Mouse (Mus musculus) midbrain, postnatal 0 days (tissue): Measurements from ENCODE around the gene 4931414P19Rik. TPM values are rescaled to one million over a fixed set of nuclear protein-coding genes. Genes with fewer than 3 reads are reported as not detected.
A peak's percentile ranks its signal among the peaks of the same experiment; 100 is the strongest.

Experiments
- ATAC-seq: fragments of 200-750 bp; cut with Nextera tagmentation; 2 replicates; pipeline ENCODE4 v1.8.0; 2017; ENCODE audit warnings: moderate number of reproducible peaks, mild to moderate bottlenecking, moderate TSS enrichment, moderate library complexity; ENCODE audit not compliant: low FRiP score
- DNase-seq: peaks from one replicate; pipeline ENCODE4 v3.0.0-alpha.2; 2015; ENCODE audit warnings: low spot score
- H3K27ac ChIP-seq: fragments of 300-500 bp; sonication (generic); 2 replicates; pipeline ENCODE4 v1.5.1; 2014; ENCODE audit warnings: low read depth, mild to moderate bottlenecking, low read length, mixed read lengths
- H3K27me3 ChIP-seq: fragments of 300-500 bp; sonication (generic); 2 replicates; pipeline ENCODE4 v1.6.1; 2014; ENCODE audit warnings: low read length, control low read depth, mixed read lengths; ENCODE audit not compliant: insufficient read depth
- H3K36me3 ChIP-seq: fragments of 300-500 bp; sonication (generic); 2 replicates; pipeline ENCODE4 v1.6.1; 2014; ENCODE audit warnings: low read length, control low read depth, mixed read lengths; ENCODE audit not compliant: insufficient read depth
- H3K4me1 ChIP-seq: fragments of 300-500 bp; sonication (generic); 2 replicates; pipeline ENCODE4 v1.6.1; 2014; ENCODE audit warnings: mild to moderate bottlenecking, control low read depth, antibody characterized with exemption, low read length, mixed read lengths; ENCODE audit not compliant: insufficient read depth
- H3K4me2 ChIP-seq: fragments of 300-500 bp; sonication (generic); 2 replicates; pipeline ENCODE4 v1.6.1; 2014; ENCODE audit warnings: low read depth, mild to moderate bottlenecking, low read length, mixed read lengths; ENCODE audit not compliant: poor library complexity, severe bottlenecking
- H3K4me3 ChIP-seq: fragments of 300-500 bp; sonication (generic); 2 replicates; pipeline ENCODE4 v1.5.1; 2014; ENCODE audit warnings: low read depth, mild to moderate bottlenecking, low read length, moderate library complexity
- H3K9ac ChIP-seq: fragments of 300-500 bp; sonication (generic); replicated peaks from 2 replicates; pipeline ENCODE4 v1.6.1; 2014; ENCODE audit warnings: mild to moderate bottlenecking, low read length, moderate library complexity, mixed read lengths; ENCODE audit not compliant: poor library complexity, severe bottlenecking
- H3K9me3 ChIP-seq: fragments of 300-500 bp; sonication (generic); 2 replicates; pipeline ENCODE4 v1.6.1; 2016; ENCODE audit warnings: low read length, control low read depth
- CTCF ChIP-seq: IDR thresholded peaks from 2 replicates; pipeline ENCODE4 v1.5.1; 2016; ENCODE audit warnings: antibody characterized with exemption, mild to moderate bottlenecking
- WGBS: fragments of 180-500 bp; shearing (Covaris S2); extraction: QIAGEN DNeasy Blood & Tissue Kit; methylation state at CpG from one replicate; pipeline ENCODE4 v1.1.7; 2014; 5-methylcytosine and 5-hydroxymethylcytosine counted together
- polyA plus RNA-seq: library from polyadenylated mRNA; unstranded; fragments of >200 nt; fragmentation: Nextera tagmentation; extraction: Ambion mirVana; gene quantifications from 2 replicates; pipeline ENCODE4 v1.2.1, GENCODE M21; 2015
- total RNA-seq: library from RNA; depleted of rRNA; stranded (reverse); fragments of >200 nt; gene quantifications from 2 replicates; pipeline ENCODE4 v1.2.3, GENCODE M21; 2014

4931414P19Rik gene
- total and polyA plus RNA-seq, 2 experiments from 2014 or later, result 2.2 to 4.6 TPM

GRCm38 (mm10) chr14:54641305-54641969 lies 35.6 kb upstream of the 4931414P19Rik start, which contains the start of gene Cdh24:
Gene Cdh24 (minus strand): TSS chr14:54641364.
- WGBS, result under 1% methylated on average over 38 of the region's 52 CpGs
- Histone ChIP-seq H3K9me3 (no peaks in the 10 kb centered on the region), H3K9ac (peak within 1 kb of the TSS; percentile 91), H3K4me3 (peak within 1 kb of the TSS; percentile 83), H3K27ac (peak within 1 kb of the TSS; percentile 84), H3K4me2 (peak within 1 kb of the TSS; percentile 82), H3K4me1 (peaks cover 9% of the 10 kb centered on the region; the same call in 1 of the 2 replicates), H3K36me3 (peaks cover 47% of the 10 kb centered on the region), H3K27me3 (no peaks in the 10 kb centered on the region)
- DNase-seq (peak; percentile 91), ATAC-seq (peak; percentile 85)
- peak; percentile 91 for TF ChIP-seq CTCF

- peak within 1 kb of the TSS; percentile 82 for H3K4me2 ChIP-seq
- peak within 1 kb of the TSS; percentile 91 for H3K9ac ChIP-seq
- DNase-seq (no peak), ATAC-seq (peak; percentile 32)
- H3K27me3 ChIP-seq, result no peaks in the 10 kb centered on the region
- H3K9me3 ChIP-seq, result no peaks in the 10 kb centered on the region
- WGBS, result 0% methylated on average over 4 of the region's 28 CpGs
- peaks cover 9% of the 10 kb centered on the region; the same call in 1 of the 2 replicates for H3K4me1 ChIP-seq
- H3K36me3 ChIP-seq, result peaks cover 42% of the 10 kb centered on the region
- H3K27ac ChIP-seq, result peak within 1 kb of the TSS; percentile 84
- no peak for TF ChIP-seq CTCF
- peak within 1 kb of the TSS; percentile 83 for H3K4me3 ChIP-seq
Measured at GRCm38 (mm10) chr14:54640946-54641304, 35.1 kb upstream of the 4931414P19Rik start, which contains the start of gene Gm17606. Gene Gm17606 (plus strand): TSS chr14:54640952.

GRCm38 (mm10) chr14:54640121-54640520 lies 34.3 kb upstream of the 4931414P19Rik start:
- Histone ChIP-seq H3K36me3 (peaks cover 37% of the 10 kb centered on the region), H3K9ac (peak overlapping the region; percentile 91), H3K9me3 (no peaks in the 10 kb centered on the region), H3K27me3 (no peaks in the 10 kb centered on the region), H3K4me2 (peak overlapping the region; percentile 82), H3K4me3 (peak overlapping the region; percentile 83), H3K27ac (no peak overlapping the region), H3K4me1 (peaks cover 9% of the 10 kb centered on the region; the same call in 1 of the 2 replicates)
- ATAC-seq, result no peak
- WGBS, result 15% methylated on average over 4 of the region's 4 CpGs
- no peak for TF ChIP-seq CTCF
- no peak for DNase-seq

GRCm38 (mm10) chr14:54638210-54638609 lies 32.4 kb upstream of the 4931414P19Rik start:
- ATAC-seq (no peak), DNase-seq (no peak)
- TF ChIP-seq CTCF, result peak; percentile 60
- Histone ChIP-seq H3K9ac (0 out of 2 replicates have a peak overlapping the region, but pooled peaks have one; percentile 33), H3K4me1 (peaks cover 9% of the 10 kb centered on the region; the same call in 1 of the 2 replicates), H3K36me3 (peaks cover 23% of the 10 kb centered on the region), H3K4me2 (no peak overlapping the region), H3K27me3 (no peaks in the 10 kb centered on the region), H3K9me3 (no peaks in the 10 kb centered on the region), H3K27ac (no peak overlapping the region), H3K4me3 (no peak overlapping the region)
- WGBS, result 70% methylated on average over 5 of the region's 5 CpGs

- Histone ChIP-seq H3K4me1 (peaks cover 9% of the 10 kb centered on the region; the same call in 1 of the 2 replicates), H3K4me3 (no peak overlapping the region), H3K27ac (no peak overlapping the region), H3K9me3 (no peaks in the 10 kb centered on the region), H3K36me3 (peaks cover 24% of the 10 kb centered on the region), H3K4me2 (no peak overlapping the region), H3K27me3 (no peaks in the 10 kb centered on the region), H3K9ac (no peak overlapping the region)
- ATAC-seq, result no peak
- WGBS, result 52% methylated on average over 8 of the region's 8 CpGs
- no peak for DNase-seq
- peak; percentile 88 for TF ChIP-seq CTCF
Measured at GRCm38 (mm10) chr14:54636954-54637353, 31.2 kb upstream of the 4931414P19Rik start.

GRCm38 (mm10) chr14:54634182-54634581 lies 28.4 kb upstream of the 4931414P19Rik start:
- H3K36me3 ChIP-seq, result peaks cover 40% of the 10 kb centered on the region
- no peak overlapping the region for H3K9ac ChIP-seq
- no peak overlapping the region for H3K4me2 ChIP-seq
- WGBS, result 88% methylated on average over 4 of the region's 4 CpGs
- DNase-seq (no peak), ATAC-seq (no peak)
- H3K9me3 ChIP-seq, result no peaks in the 10 kb centered on the region
- H3K4me3 ChIP-seq, result no peak overlapping the region
- H3K4me1 ChIP-seq, result no peaks in the 10 kb centered on the region
- peak; percentile 39 for TF ChIP-seq CTCF
- no peaks in the 10 kb centered on the region for H3K27me3 ChIP-seq
- no peak overlapping the region for H3K27ac ChIP-seq
